Mouse (Mus musculus): ENCODE measurements around the gene Smpd3. TPM values are rescaled to one million over a fixed set of nuclear protein-coding genes. Genes with fewer than 3 reads are reported as not detected.

Smpd3 gene
- polyA plus RNA-seq, 1 experiment from 2014 or later = 55.0 TPM

GRCm38 (mm10) chr8:106234567-106235261 is 103.1 kb downstream of the Smpd3 start:
- WGBS = 89% methylated on average over 17 of the region's 17 CpGs
- no peak for ATAC-seq
- Histone ChIP-seq H3K27me3 (replicated peaks; ENCODE audit: control insufficient read depth, insufficient read depth, low read length) (no peaks in the 10 kb centered on the region), H3K9me3 (ENCODE audit: control insufficient read depth, low read length) (no peaks in the 10 kb centered on the region), H3K4me2 (ENCODE audit: low read length) (no peak overlapping the region), H3K36me3 (ENCODE audit: control insufficient read depth, insufficient read depth, low read length) (peaks cover 21% of the 10 kb centered on the region), H3K27ac (ENCODE audit: low read depth, low read length) (no peak overlapping the region), H3K4me3 (ENCODE audit: low read length) (no peak overlapping the region), H3K9ac (ENCODE audit: low read depth, low read length) (no peak overlapping the region), H3K4me1 (ENCODE audit: control insufficient read depth, insufficient read depth, low read depth, low read length) (no peaks in the 10 kb centered on the region)

- no peak overlapping the region for H3K4me3 ChIP-seq (ENCODE audit: low read length)
- H3K27me3 ChIP-seq (replicated peaks; ENCODE audit: control insufficient read depth, insufficient read depth, low read length) = no peaks in the 10 kb centered on the region
- no peak for ATAC-seq
- H3K4me2 ChIP-seq (ENCODE audit: low read length) = no peak overlapping the region
- no peaks in the 10 kb centered on the region for H3K4me1 ChIP-seq (ENCODE audit: control insufficient read depth, insufficient read depth, low read depth, low read length)
- no peak overlapping the region for H3K27ac ChIP-seq (ENCODE audit: low read depth, low read length)
- H3K36me3 ChIP-seq (ENCODE audit: control insufficient read depth, insufficient read depth, low read length) = peaks cover 24% of the 10 kb centered on the region
- WGBS = 74% methylated on average over 3 of the region's 3 CpGs
- H3K9me3 ChIP-seq (ENCODE audit: control insufficient read depth, low read length) = no peaks in the 10 kb centered on the region
- H3K9ac ChIP-seq (ENCODE audit: low read depth, low read length) = no peak overlapping the region
These were observed 105.0 kb downstream of the Smpd3 start for GRCm38 (mm10) chr8:106232751-106233150.

- H3K27ac ChIP-seq (ENCODE audit: low read depth, low read length) = no peak overlapping the region
- no peak overlapping the region for H3K4me2 ChIP-seq (ENCODE audit: low read length)
- H3K4me1 ChIP-seq (ENCODE audit: control insufficient read depth, insufficient read depth, low read depth, low read length) = no peaks in the 10 kb centered on the region
- no peak overlapping the region for H3K4me3 ChIP-seq (ENCODE audit: low read length)
- ATAC-seq = no peak
- no peaks in the 10 kb centered on the region for H3K9me3 ChIP-seq (ENCODE audit: control insufficient read depth, low read length)
- peaks cover 21% of the 10 kb centered on the region for H3K36me3 ChIP-seq (ENCODE audit: control insufficient read depth, insufficient read depth, low read length)
- H3K9ac ChIP-seq (ENCODE audit: low read depth, low read length) = no peak overlapping the region
- WGBS = 93% methylated on average over 7 of the region's 7 CpGs
- H3K27me3 ChIP-seq (replicated peaks; ENCODE audit: control insufficient read depth, insufficient read depth, low read length) = no peaks in the 10 kb centered on the region
These were observed 106.3 kb downstream of the Smpd3 start for GRCm38 (mm10) chr8:106231536-106231935.

- ATAC-seq = no peak
- 46% methylated on average over 9 of the region's 9 CpGs for WGBS
- Histone ChIP-seq H3K9me3 (ENCODE audit: control insufficient read depth, low read length) (no peaks in the 10 kb centered on the region), H3K36me3 (ENCODE audit: control insufficient read depth, insufficient read depth, low read length) (peaks cover 19% of the 10 kb centered on the region), H3K9ac (ENCODE audit: low read depth, low read length) (no peak overlapping the region), H3K27ac (ENCODE audit: low read depth, low read length) (no peak overlapping the region), H3K4me2 (ENCODE audit: low read length) (no peak overlapping the region), H3K27me3 (replicated peaks; ENCODE audit: control insufficient read depth, insufficient read depth, low read length) (no peaks in the 10 kb centered on the region), H3K4me3 (ENCODE audit: low read length) (no peak overlapping the region), H3K4me1 (ENCODE audit: control insufficient read depth, insufficient read depth, low read depth, low read length) (no peaks in the 10 kb centered on the region)
These were observed 111.2 kb downstream of the Smpd3 start for GRCm38 (mm10) chr8:106226589-106226988.

- ATAC-seq = no peak
- Histone ChIP-seq H3K9ac (ENCODE audit: low read depth, low read length) (no peak overlapping the region), H3K4me1 (ENCODE audit: control insufficient read depth, insufficient read depth, low read depth, low read length) (no peaks in the 10 kb centered on the region), H3K36me3 (ENCODE audit: control insufficient read depth, insufficient read depth, low read length) (peaks cover 25% of the 10 kb centered on the region), H3K4me2 (ENCODE audit: low read length) (no peak overlapping the region), H3K27me3 (replicated peaks; ENCODE audit: control insufficient read depth, insufficient read depth, low read length) (no peaks in the 10 kb centered on the region), H3K4me3 (ENCODE audit: low read length) (no peak overlapping the region), H3K27ac (ENCODE audit: low read depth, low read length) (no peak overlapping the region), H3K9me3 (ENCODE audit: control insufficient read depth, low read length) (no peaks in the 10 kb centered on the region)
- WGBS = 92% methylated on average over 3 of the region's 3 CpGs
These were observed 118.2 kb downstream of the Smpd3 start for GRCm38 (mm10) chr8:106219620-106220019.

GRCm38 (mm10) chr8:106213959-106214358 is 123.8 kb downstream of the Smpd3 start:
- Histone ChIP-seq H3K36me3 (ENCODE audit: control insufficient read depth, insufficient read depth, low read length) (peaks cover 17% of the 10 kb centered on the region), H3K4me3 (ENCODE audit: low read length) (no peak overlapping the region)

GRCm38 (mm10) chr8:106211421-106211820 is 126.4 kb downstream of the Smpd3 start:
- no peak for ATAC-seq
- H3K27me3 ChIP-seq (replicated peaks; ENCODE audit: control insufficient read depth, insufficient read depth, low read length) = no peaks in the 10 kb centered on the region
- no peaks in the 10 kb centered on the region for H3K9me3 ChIP-seq (ENCODE audit: control insufficient read depth, low read length)
- peak overlapping the region; percentile 72 for H3K4me2 ChIP-seq (ENCODE audit: low read length)
- peak overlapping the region; percentile 95 for H3K9ac ChIP-seq (ENCODE audit: low read depth, low read length)
- peaks cover 12% of the 10 kb centered on the region for H3K4me1 ChIP-seq (ENCODE audit: control insufficient read depth, insufficient read depth, low read depth, low read length)
- H3K27ac ChIP-seq (ENCODE audit: low read depth, low read length) = peak overlapping the region; percentile 97
- H3K36me3 ChIP-seq (ENCODE audit: control insufficient read depth, insufficient read depth, low read length) = peaks cover 4% of the 10 kb centered on the region; the same call in 1 of the 2 replicates
- 5% methylated on average over 13 of the region's 13 CpGs for WGBS
- peak overlapping the region; percentile 92 for H3K4me3 ChIP-seq (ENCODE audit: low read length)

More at GRCm38 (mm10) chr8:106213959-106214358, 123.8 kb downstream of the Smpd3 start:
- H3K27me3 ChIP-seq (replicated peaks; ENCODE audit: control insufficient read depth, insufficient read depth, low read length) = no peaks in the 10 kb centered on the region
- peaks cover 12% of the 10 kb centered on the region for H3K4me1 ChIP-seq (ENCODE audit: control insufficient read depth, insufficient read depth, low read depth, low read length)
- no peak overlapping the region for H3K4me2 ChIP-seq (ENCODE audit: low read length)
- H3K9me3 ChIP-seq (ENCODE audit: control insufficient read depth, low read length) = no peaks in the 10 kb centered on the region
- no peak overlapping the region for H3K27ac ChIP-seq (ENCODE audit: low read depth, low read length)
- ATAC-seq = no peak
- no peak overlapping the region for H3K9ac ChIP-seq (ENCODE audit: low read depth, low read length)
- 93% methylated on average over 3 of the region's 3 CpGs for WGBS

GRCm38 (mm10) chr8:106210821-106211345 is 126.9 kb downstream of the Smpd3 start, which contains the start of the genes Slc7a6os and Prmt7:
Gene Slc7a6os, minus strand, starts transcription at chr8:106210935.
Gene Prmt7, plus strand, starts transcription at chr8:106210936.
- ATAC-seq = peak; percentile 99
- Histone ChIP-seq H3K4me2 (ENCODE audit: low read length) (peak within 1 kb of the TSS; percentile 72), H3K36me3 (ENCODE audit: control insufficient read depth, insufficient read depth, low read length) (peaks cover 4% of the 10 kb centered on the region; the same call in 1 of the 2 replicates), H3K4me3 (ENCODE audit: low read length) (peak within 1 kb of the TSS; percentile 92), H3K9me3 (ENCODE audit: control insufficient read depth, low read length) (no peaks in the 10 kb centered on the region), H3K27ac (ENCODE audit: low read depth, low read length) (peak within 1 kb of the TSS; percentile 97), H3K9ac (ENCODE audit: low read depth, low read length) (peak within 1 kb of the TSS; percentile 95), H3K27me3 (replicated peaks; ENCODE audit: control insufficient read depth, insufficient read depth, low read length) (no peaks in the 10 kb centered on the region), H3K4me1 (ENCODE audit: control insufficient read depth, insufficient read depth, low read depth, low read length) (peaks cover 12% of the 10 kb centered on the region)
- WGBS = under 1% methylated on average over 47 of the region's 52 CpGs

- H3K4me2 ChIP-seq (ENCODE audit: low read length) = peak overlapping the region; percentile 66
- no peaks in the 10 kb centered on the region for H3K9me3 ChIP-seq (ENCODE audit: control insufficient read depth, low read length)
- peak; percentile 67 for ATAC-seq
- peak overlapping the region; percentile 95 for H3K9ac ChIP-seq (ENCODE audit: low read depth, low read length)
- H3K27me3 ChIP-seq (replicated peaks; ENCODE audit: control insufficient read depth, insufficient read depth, low read length) = no peaks in the 10 kb centered on the region
- H3K4me1 ChIP-seq (ENCODE audit: control insufficient read depth, insufficient read depth, low read depth, low read length) = peaks cover 12% of the 10 kb centered on the region
- peak overlapping the region; percentile 92 for H3K4me3 ChIP-seq (ENCODE audit: low read length)
- H3K27ac ChIP-seq (ENCODE audit: low read depth, low read length) = peak overlapping the region; percentile 97
- peaks cover 4% of the 10 kb centered on the region; the same call in 1 of the 2 replicates for H3K36me3 ChIP-seq (ENCODE audit: control insufficient read depth, insufficient read depth, low read length)
- WGBS = under 1% methylated on average over 35 of the region's 35 CpGs
These were observed 127.6 kb downstream of the Smpd3 start for GRCm38 (mm10) chr8:106210035-106210731.

All from hindbrain, embryonic 16.5 days (tissue).